In genomic region chr17:5419771-5420518, GRCm38 (mm10) we compare ENCODE assay signal across 16 mouse cellular contexts. TPM values are rescaled to one million over a fixed set of nuclear protein-coding genes. Genes with fewer than 3 reads are reported as not detected.
"Had no signal": no experiment of that assay in that cellular context is flagged by ENCODE, and none has a peak within 500 bp of the region (broad histone marks: within the 10 kb centered on the region; RNA-seq: fewer than 3 reads in every experiment).

No protein-coding gene starts in this region.

- H3K4me2 ChIP-seq: intestine, embryonic 15.5 days; liver, embryonic 11.5 days; liver, embryonic 15.5 days; lung, embryonic 15.5 days; neural tube, embryonic 12.5 days had no signal

- H3K9me3 ChIP-seq: intestine, embryonic 15.5 days; limb, embryonic 10.5 days; liver, embryonic 15.5 days; lung, embryonic 15.5 days; neural tube, embryonic 12.5 days had no signal

- H3K4me3 ChIP-seq: intestine, embryonic 15.5 days; layer of hippocampus, adult 2 months; limb, embryonic 10.5 days; liver, embryonic 15.5 days; lung, embryonic 15.5 days; neural tube, embryonic 12.5 days had no signal

- DNase-seq: kidney, adult 18-20 months; kidney, postnatal 10 days; kidney, postnatal 4 days; midbrain, embryonic 14.5 days; right cerebral cortex, postnatal 4 days; spleen, adult 18-20 months; thymus, postnatal 4 days had no signal

- H3K27me3 ChIP-seq: intestine, embryonic 15.5 days; liver, embryonic 15.5 days; lung, embryonic 15.5 days; neural tube, embryonic 12.5 days had no signal

- H3K9ac ChIP-seq: intestine, embryonic 15.5 days; liver, embryonic 15.5 days; lung, embryonic 15.5 days; neural tube, embryonic 12.5 days had no signal

- H3K27ac ChIP-seq: intestine, embryonic 15.5 days; layer of hippocampus, adult 2 months; limb, embryonic 10.5 days; liver, embryonic 15.5 days; lung, embryonic 15.5 days; neural tube, embryonic 12.5 days had no signal

- H3K4me1 ChIP-seq: intestine, embryonic 15.5 days; liver, embryonic 15.5 days; lung, embryonic 15.5 days; neural tube, embryonic 12.5 days had no signal

- ATAC-seq: intestine, embryonic 15.5 days had no signal

RNA-seq across cellular contexts. Expression of gene Ldhal6b, which starts 1.4 kb away (rescaled TPM):
- polyA plus RNA-seq: intestine, embryonic 15.5 days; kidney, embryonic 14.5 days; limb, embryonic 10.5 days; liver, embryonic 11.5 days; liver, embryonic 15.5 days; lung, embryonic 15.5 days; midbrain, embryonic 14.5 days; neural tube, embryonic 12.5 days; stomach, embryonic 14.5 days had no signal
